Mouse (Mus musculus) lung, embryonic 15.5 days (tissue): ENCODE data around the gene Otof. TPM values are rescaled to one million over a fixed set of nuclear protein-coding genes. Genes with fewer than 3 reads are reported as not detected.
A peak's percentile ranks its signal among the peaks of the same experiment; 100 is the strongest.

Experiments
- ATAC-seq: fragments of 200-750 bp; cut with Nextera tagmentation; 2 replicates; pipeline ENCODE4 v1.8.0; 2017; ENCODE audit warnings: moderate number of reproducible peaks, borderline replicate concordance; ENCODE audit not compliant: low FRiP score, low TSS enrichment; ENCODE audit errors: extremely low read depth
- H3K27ac ChIP-seq: fragments of 300-500 bp; sonication (generic); 2 replicates; pipeline ENCODE4 v1.5.1; 2015; ENCODE audit warnings: moderate library complexity, mild to moderate bottlenecking, inconsistent platforms
- H3K27me3 ChIP-seq: fragments of 300-500 bp; sonication (generic); 2 replicates; pipeline ENCODE4 v1.6.1; 2015; ENCODE audit warnings: inconsistent platforms
- H3K36me3 ChIP-seq: fragments of 300-500 bp; sonication (generic); 2 replicates; pipeline ENCODE4 v1.6.1; 2015; ENCODE audit warnings: inconsistent platforms
- H3K4me1 ChIP-seq: fragments of 300-500 bp; sonication (generic); 2 replicates; pipeline ENCODE4 v1.6.1; 2015; ENCODE audit warnings: inconsistent platforms
- H3K4me2 ChIP-seq: fragments of 300-500 bp; sonication (generic); 2 replicates; pipeline ENCODE4 v1.6.1; 2015; ENCODE audit warnings: inconsistent platforms, mild to moderate bottlenecking, moderate library complexity
- H3K4me3 ChIP-seq: fragments of 300-500 bp; sonication (generic); 2 replicates; pipeline ENCODE4 v1.5.1; 2015; ENCODE audit warnings: mild to moderate bottlenecking, inconsistent platforms
- H3K9ac ChIP-seq: fragments of 300-500 bp; sonication (generic); 2 replicates; pipeline ENCODE4 v1.6.1; 2015; ENCODE audit warnings: inconsistent platforms
- H3K9me3 ChIP-seq: fragments of 300-500 bp; sonication (generic); 2 replicates; pipeline ENCODE4 v1.6.1; 2016; ENCODE audit warnings: inconsistent platforms
- WGBS: fragments of 180-500 bp; shearing (Covaris S2); methylation state at CpG from one replicate; pipeline ENCODE4 v1.1.7; 2015; 5-methylcytosine and 5-hydroxymethylcytosine counted together
- polyA plus RNA-seq: library from polyadenylated mRNA; unstranded; fragments of >200 nt; fragmentation: Nextera tagmentation; extraction: Ambion mirVana; gene quantifications from 2 replicates; pipeline ENCODE4 v1.2.1, GENCODE M21; 2015

Otof gene
- polyA plus RNA-seq, 1 experiment from 2014 or later, result 0.81 TPM

DNA sequence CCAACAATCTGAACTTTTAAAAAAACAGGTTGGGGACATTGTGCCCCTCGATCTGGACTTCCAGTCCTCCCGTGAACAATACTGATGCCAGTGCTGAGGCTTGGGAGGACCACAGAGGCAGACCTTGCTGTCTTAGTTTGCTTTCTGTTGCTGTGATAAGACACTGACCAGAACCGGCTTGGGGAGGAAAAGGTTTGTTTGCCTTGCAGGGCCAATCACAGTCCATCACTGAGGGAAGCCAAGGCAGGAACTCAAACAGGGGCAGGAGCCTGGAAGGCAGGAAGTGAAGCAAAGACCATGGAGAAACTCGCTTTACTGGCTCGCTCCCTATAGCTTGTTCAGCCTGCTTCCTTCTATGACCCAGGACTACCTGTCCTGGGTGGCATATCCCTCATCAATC, 10.4 kb upstream of the Otof start:
- Histone ChIP-seq H3K9ac (no peak overlapping the region), H3K36me3 (no peaks in the 10 kb centered on the region), H3K4me3 (no peak overlapping the region), H3K9me3 (no peaks in the 10 kb centered on the region), H3K27me3 (no peaks in the 10 kb centered on the region), H3K4me2 (no peak overlapping the region), H3K27ac (no peak overlapping the region), H3K4me1 (no peaks in the 10 kb centered on the region)
- no peak for ATAC-seq
- WGBS, result 44% methylated on average over 5 of the region's 5 CpGs

DNA sequence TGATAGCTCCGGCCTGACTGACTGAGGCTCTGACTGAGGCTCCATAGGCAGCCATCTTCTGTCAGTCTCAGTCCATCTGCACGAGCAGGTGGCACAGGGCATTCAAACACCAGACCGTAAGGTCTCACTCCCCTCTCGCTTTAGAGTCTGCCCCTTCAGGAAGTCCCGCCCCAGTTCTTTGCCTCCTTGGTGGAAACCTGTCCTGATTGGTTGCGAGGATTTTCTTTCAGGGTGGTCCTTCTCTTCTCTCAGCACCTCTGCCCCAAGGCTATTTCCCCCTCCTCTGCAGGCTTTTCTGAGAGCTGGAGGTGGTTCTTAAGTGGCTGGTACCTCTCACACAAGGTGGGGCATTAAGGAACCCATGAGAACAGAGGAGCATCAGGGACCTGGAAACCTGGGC, 8.7 kb upstream of the Otof start:
- no peak overlapping the region for H3K27ac ChIP-seq
- peaks cover 6% of the 10 kb centered on the region for H3K4me1 ChIP-seq
- no peaks in the 10 kb centered on the region for H3K36me3 ChIP-seq
- no peak overlapping the region for H3K4me2 ChIP-seq
- no peak overlapping the region for H3K4me3 ChIP-seq
- peaks cover 4% of the 10 kb centered on the region; the same call in 1 of the 2 replicates for H3K27me3 ChIP-seq
- 53% methylated on average over 6 of the region's 6 CpGs for WGBS
- no peaks in the 10 kb centered on the region for H3K9me3 ChIP-seq
- no peak overlapping the region for H3K9ac ChIP-seq
- no peak for ATAC-seq

DNA sequence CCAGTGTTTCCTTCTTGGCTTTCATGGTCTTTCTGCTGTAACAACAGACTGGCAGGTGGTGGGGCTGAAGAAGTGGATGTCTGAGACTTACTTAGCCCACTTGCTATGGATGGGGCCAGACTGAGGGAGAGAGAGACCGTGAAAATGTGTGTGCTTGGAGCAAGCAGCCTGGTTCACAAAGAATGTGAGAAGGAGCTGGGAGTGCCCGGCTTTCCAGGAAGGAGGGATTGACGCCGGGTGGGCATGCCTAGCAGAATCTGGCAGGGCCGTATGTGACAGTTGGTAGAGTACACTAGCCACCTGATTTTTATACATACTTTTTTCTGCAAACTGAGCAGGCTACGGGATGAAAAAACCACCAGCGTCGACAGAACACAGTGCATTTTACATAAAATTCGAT, 4.6 kb upstream of the Otof start:
- peaks cover 21% of the 10 kb centered on the region; the same call in 1 of the 2 replicates for H3K27me3 ChIP-seq
- ATAC-seq, result no peak
- no peaks in the 10 kb centered on the region for H3K9me3 ChIP-seq
- H3K4me3 ChIP-seq, result peak overlapping the region; percentile 32
- H3K9ac ChIP-seq, result peak overlapping the region; percentile 31; the same call in 1 of the 2 replicates
- 37% methylated on average over 9 of the region's 9 CpGs for WGBS
- H3K4me2 ChIP-seq, result peak overlapping the region; percentile 56
- H3K36me3 ChIP-seq, result no peaks in the 10 kb centered on the region
- H3K27ac ChIP-seq, result no peak overlapping the region
- peaks cover 13% of the 10 kb centered on the region for H3K4me1 ChIP-seq

DNA sequence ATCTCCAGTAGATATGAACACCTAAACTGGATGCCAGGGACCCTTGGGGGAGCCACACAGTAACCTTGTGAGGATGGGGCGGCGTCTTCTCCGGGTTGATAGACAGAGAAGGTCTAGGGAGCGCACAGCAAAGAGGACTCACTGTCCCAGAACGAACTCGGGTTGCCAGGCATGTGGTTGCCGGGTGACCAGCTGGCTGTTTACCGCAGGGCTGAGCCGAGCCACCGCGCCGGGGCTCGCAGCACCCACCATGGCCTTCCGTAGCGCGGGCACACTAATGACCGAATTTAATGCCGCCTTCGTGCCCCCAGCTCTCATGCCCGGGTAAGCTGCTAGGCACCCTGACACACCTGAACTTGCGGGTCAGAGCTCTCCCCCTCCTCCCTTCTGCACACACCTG, 4.1 kb upstream of the Otof start, which contains the start of gene 1700001C02Rik:
Gene 1700001C02Rik (plus strand): TSS at position 187 of the 400 bp plus-strand sequence.
- WGBS, result 20% methylated on average over 21 of the region's 21 CpGs
- peak within 1 kb of the TSS; percentile 56 for H3K4me2 ChIP-seq
- peak within 1 kb of the TSS; percentile 32 for H3K4me3 ChIP-seq
- ATAC-seq, result no peak
- no peak within 1 kb of the TSS for H3K27ac ChIP-seq
- peaks cover 21% of the 10 kb centered on the region; the same call in 1 of the 2 replicates for H3K27me3 ChIP-seq
- no peaks in the 10 kb centered on the region for H3K36me3 ChIP-seq
- H3K4me1 ChIP-seq, result peaks cover 16% of the 10 kb centered on the region
- peak within 1 kb of the TSS; percentile 31; the same call in 1 of the 2 replicates for H3K9ac ChIP-seq
- no peaks in the 10 kb centered on the region for H3K9me3 ChIP-seq

DNA sequence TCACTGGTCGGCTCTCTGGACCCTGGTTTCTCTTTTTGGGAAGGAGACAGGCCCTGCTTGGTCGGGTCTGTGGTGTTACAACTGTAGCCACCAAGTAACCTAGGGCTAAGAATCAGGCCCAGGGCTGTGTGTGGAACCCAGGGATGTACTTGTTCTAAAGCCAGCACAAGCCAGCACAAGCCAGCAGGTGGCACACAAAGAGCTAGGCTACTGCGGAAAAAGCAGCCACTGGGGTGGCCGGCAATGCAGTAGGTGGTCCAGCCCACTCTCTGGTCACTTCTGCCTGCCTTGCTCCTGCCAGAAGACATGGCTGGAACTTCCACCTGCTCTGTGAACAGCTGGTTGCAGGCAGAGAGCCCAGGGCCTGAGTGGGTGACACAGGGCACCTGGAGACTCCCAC, 1.6 kb downstream of the Otof start:
- Histone ChIP-seq H3K9ac (no peak overlapping the region), H3K4me2 (no peak overlapping the region), H3K36me3 (no peaks in the 10 kb centered on the region), H3K4me3 (no peak overlapping the region), H3K27me3 (peaks cover 15% of the 10 kb centered on the region; the same call in 1 of the 2 replicates), H3K9me3 (no peaks in the 10 kb centered on the region), H3K27ac (no peak overlapping the region), H3K4me1 (peaks cover 17% of the 10 kb centered on the region)
- no peak for ATAC-seq
- WGBS, result 29% methylated on average over 4 of the region's 4 CpGs

DNA sequence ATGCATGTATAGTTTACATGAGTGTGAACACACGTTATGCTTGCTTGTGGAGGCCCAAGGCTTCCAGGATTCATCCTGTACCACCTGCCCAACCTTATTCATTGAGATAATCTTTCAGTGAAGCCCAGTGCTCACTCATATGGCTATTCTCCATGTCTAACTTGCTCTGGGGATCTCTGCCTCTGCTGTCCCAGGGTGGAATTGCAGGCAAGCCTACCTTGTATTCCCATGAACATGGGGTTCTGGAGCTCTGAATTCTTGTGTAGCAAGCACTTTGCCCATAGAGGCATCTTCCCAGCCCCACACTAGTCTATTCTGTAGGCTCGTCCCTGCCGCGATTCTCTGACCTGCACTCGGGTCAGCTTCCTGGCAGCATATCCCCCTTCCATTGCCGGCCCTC, 5.7 kb downstream of the Otof start:
- Histone ChIP-seq H3K4me3 (no peak overlapping the region), H3K9me3 (no peaks in the 10 kb centered on the region), H3K27ac (no peak overlapping the region), H3K36me3 (no peaks in the 10 kb centered on the region), H3K4me1 (peaks cover 8% of the 10 kb centered on the region), H3K9ac (no peak overlapping the region), H3K27me3 (no peaks in the 10 kb centered on the region), H3K4me2 (no peak overlapping the region)
- WGBS, result 44% methylated on average over 6 of the region's 6 CpGs
- no peak for ATAC-seq

DNA sequence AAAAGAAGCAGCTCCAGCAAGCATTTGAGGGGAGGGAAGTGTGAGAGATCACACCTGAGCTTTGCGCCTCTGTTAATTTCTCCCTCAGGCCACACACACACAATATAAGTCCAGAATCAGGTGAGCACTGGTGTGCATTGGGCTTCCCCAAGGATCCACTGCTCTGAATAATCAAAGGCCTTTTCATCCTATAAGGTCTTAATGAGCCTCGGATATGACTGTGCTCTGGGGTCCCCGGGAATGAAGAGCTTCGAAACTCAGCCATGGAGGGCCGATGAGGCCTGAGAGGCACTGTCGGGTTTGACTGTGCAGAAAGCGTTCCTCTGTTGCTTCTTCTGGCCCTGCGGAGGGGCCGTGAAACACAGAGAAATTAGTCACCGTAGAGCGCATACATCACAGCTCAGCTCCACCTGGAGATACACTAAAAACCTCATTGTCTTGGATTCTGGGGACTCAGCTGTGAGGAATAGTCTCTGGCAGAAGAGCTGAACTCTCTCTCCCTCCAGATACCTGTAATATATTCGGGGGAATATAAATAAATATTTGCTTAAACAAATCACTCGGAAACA, 17.3 kb downstream of the Otof start:
- Histone ChIP-seq H3K36me3 (no peaks in the 10 kb centered on the region), H3K27me3 (no peaks in the 10 kb centered on the region), H3K4me1 (peaks cover 10% of the 10 kb centered on the region; the same call in 1 of the 2 replicates), H3K27ac (no peak overlapping the region), H3K9me3 (no peaks in the 10 kb centered on the region), H3K4me3 (no peak overlapping the region), H3K9ac (no peak overlapping the region), H3K4me2 (no peak overlapping the region)
- 81% methylated on average over 13 of the region's 13 CpGs for WGBS
- no peak for ATAC-seq

DNA sequence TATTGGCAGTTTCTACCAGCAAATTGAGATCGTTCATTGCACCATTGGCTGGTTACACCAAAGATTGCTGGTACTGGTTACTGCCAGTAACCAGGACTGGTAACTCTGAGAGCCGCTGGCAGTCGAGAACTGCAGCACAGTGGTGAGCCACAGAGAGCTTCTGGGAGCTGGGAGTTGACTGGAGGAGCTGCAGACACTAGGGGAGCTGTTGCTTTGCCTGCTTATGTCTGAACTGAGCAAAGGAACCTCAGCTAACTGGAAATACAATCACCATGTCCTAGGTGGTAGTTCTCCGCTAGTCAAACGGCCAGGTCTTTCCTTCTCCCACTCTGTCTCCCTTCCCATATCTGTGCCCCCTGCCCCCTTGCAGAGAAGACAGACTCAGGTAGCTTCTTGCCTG, 19.5 kb downstream of the Otof start:
- H3K36me3 ChIP-seq, result no peaks in the 10 kb centered on the region
- ATAC-seq, result no peak
- peaks cover 10% of the 10 kb centered on the region; the same call in 1 of the 2 replicates for H3K4me1 ChIP-seq
- H3K9ac ChIP-seq, result no peak overlapping the region
- H3K27me3 ChIP-seq, result no peaks in the 10 kb centered on the region
- no peak overlapping the region for H3K27ac ChIP-seq
- no peaks in the 10 kb centered on the region for H3K9me3 ChIP-seq
- WGBS, result 59% methylated on average over 5 of the region's 5 CpGs
- no peak overlapping the region for H3K4me2 ChIP-seq
- H3K4me3 ChIP-seq, result no peak overlapping the region

DNA sequence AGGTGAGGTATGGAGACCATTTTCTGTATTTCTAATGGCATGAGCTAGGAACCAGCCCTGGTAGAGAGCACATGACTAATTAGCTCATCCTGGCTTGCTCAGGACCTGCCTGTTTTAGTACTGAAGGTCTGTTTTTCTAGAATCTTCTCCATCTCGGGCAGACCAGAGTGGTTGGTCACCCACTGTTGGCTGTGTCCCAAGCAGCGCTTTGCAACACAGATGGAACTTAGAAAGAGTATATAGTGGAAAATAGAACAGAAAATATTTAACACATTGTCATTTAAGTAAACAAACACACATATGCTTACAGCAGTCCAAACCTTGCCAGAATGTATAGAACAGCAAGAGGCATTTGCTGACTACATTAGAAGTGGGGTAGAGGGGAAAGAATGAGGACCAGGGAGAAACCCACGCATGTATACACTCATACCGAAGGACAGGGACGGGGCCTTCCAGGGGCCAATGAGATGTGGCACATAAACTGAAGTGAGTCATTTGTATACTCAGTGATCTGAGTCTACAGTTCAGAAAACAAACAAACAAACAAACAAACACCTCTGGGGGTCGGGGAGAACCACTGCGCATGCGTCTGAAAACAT, 21.3 kb downstream of the Otof start:
- Histone ChIP-seq H3K36me3 (no peaks in the 10 kb centered on the region), H3K27ac (no peak overlapping the region), H3K9ac (no peak overlapping the region), H3K4me3 (no peak overlapping the region), H3K4me1 (peaks cover 10% of the 10 kb centered on the region; the same call in 1 of the 2 replicates), H3K4me2 (no peak overlapping the region), H3K27me3 (no peaks in the 10 kb centered on the region), H3K9me3 (no peaks in the 10 kb centered on the region)
- peak; percentile 69; the same call in 1 of the 2 replicates for ATAC-seq
- 68% methylated on average over 8 of the region's 8 CpGs for WGBS

DNA sequence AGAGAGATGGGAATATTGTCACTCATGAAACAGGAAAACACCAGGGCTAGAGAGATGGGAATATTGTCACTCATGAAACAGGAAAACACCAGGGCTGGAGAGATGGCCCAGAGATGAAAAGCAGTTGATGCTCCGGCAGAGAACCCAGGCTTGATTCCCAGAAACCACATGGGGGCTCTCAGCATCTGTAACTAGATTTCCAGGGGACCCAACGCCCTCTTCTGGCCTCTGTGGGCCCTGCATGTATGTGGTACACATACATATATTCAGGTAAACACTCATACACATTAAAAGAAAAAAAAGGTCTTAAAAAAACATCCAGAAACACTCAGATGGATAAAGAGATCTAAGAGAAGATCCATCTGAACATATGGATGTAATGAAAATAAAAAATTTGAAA, 22.8 kb downstream of the Otof start:
- H3K9ac ChIP-seq, result no peak overlapping the region
- H3K9me3 ChIP-seq, result no peaks in the 10 kb centered on the region
- no peak overlapping the region for H3K27ac ChIP-seq
- no peaks in the 10 kb centered on the region for H3K27me3 ChIP-seq
- ATAC-seq, result no peak
- peaks cover 11% of the 10 kb centered on the region for H3K4me1 ChIP-seq
- no peak overlapping the region for H3K4me2 ChIP-seq
- H3K4me3 ChIP-seq, result no peak overlapping the region
- no peaks in the 10 kb centered on the region for H3K36me3 ChIP-seq
- 33% methylated on average over 2 of the region's 2 CpGs for WGBS

DNA sequence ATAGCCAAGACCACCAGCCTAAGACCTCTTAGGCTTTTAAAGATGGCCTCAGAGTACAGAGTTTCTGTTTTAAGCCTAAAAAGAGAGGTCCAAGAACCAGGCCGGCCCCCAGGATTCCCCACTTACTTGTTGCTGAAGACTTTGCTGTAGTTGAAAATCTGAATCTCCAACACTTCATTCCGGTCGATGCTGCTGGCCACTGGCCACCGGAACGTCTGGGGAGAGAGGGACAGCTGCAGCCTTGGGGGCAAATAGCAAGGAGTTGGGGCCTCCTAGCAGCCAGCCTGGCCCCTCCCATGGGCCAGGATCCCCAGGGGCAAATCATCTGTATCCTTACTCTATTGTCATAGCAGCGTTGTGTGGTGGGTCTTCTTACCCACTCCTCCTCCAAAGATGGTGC, 34.3 kb downstream of the Otof start:
- Histone ChIP-seq H3K4me1 (peaks cover 26% of the 10 kb centered on the region; the same call in 1 of the 2 replicates), H3K9ac (no peak overlapping the region), H3K27ac (no peak overlapping the region), H3K4me2 (no peak overlapping the region), H3K9me3 (no peaks in the 10 kb centered on the region), H3K36me3 (no peaks in the 10 kb centered on the region), H3K4me3 (no peak overlapping the region), H3K27me3 (no peaks in the 10 kb centered on the region)
- ATAC-seq, result no peak
- 41% methylated on average over 6 of the region's 6 CpGs for WGBS

DNA sequence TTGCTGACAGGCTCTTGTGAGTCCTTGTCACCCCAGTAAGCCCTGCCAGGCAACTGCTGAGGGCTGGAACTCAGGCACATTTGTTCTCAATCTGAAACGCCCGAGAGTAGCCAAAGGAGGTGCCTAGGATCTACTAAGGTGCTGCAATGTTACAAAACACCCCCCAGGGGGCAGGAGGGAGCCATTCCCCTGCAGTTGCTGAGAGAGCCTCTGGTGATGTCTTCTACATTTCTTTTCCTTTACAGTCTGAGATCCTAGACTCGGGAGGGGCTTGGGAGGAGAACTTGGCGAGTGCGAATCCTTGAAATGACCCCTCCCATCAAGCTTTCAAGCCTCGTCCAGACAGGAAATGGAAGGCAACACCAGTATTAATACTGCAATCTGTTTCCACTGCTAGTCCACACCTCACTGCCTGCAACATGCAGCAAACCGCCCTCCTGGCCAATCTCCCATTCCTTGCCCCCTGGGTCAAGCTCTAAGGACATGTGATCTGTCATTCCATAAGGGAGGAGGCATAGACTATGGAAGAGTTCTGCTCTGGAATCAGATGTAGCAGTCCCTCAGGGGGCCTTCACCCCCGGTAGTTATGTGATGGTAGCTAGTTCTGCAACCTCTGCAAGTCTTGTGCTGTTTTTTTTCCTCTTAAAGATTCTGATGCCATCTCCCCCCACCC, 38.0 kb downstream of the Otof start:
- H3K4me2 ChIP-seq, result no peak overlapping the region
- no peaks in the 10 kb centered on the region for H3K27me3 ChIP-seq
- WGBS, result 14% methylated on average over 8 of the region's 8 CpGs
- peak; percentile 74 for ATAC-seq
- H3K4me1 ChIP-seq, result peaks cover 21% of the 10 kb centered on the region; the same call in 1 of the 2 replicates
- no peaks in the 10 kb centered on the region for H3K9me3 ChIP-seq
- H3K4me3 ChIP-seq, result no peak overlapping the region
- H3K27ac ChIP-seq, result 0 out of 2 replicates have a peak overlapping the region, but pooled peaks have one; percentile 3
- no peaks in the 10 kb centered on the region for H3K36me3 ChIP-seq
- no peak overlapping the region for H3K9ac ChIP-seq
